Comparison of ENCODE assay signal across 9 mouse cellular contexts in the genomic region with DNA sequence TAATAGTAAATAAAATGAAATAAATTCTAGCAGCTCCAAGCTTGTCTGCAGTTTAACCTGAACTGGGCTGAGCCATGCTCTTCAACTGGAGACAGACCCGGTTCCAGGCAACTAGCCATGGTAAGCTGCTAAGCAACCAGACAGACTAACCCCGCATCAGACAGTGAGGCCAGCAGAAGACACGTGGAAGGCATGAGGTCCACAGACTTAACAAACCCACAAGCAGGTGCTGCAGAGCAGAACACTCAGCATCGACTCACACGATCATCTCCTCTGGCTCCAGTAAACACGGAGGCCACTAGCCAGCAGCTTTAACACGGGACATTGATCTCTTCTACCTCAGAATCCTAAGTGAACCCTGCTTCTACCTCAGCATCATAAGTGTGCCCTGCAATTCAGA. TPM values are rescaled to one million over a fixed set of nuclear protein-coding genes. Genes with fewer than 3 reads are reported as not detected.
DNase-seq lines count a peak whose midpoint lies in the region; ATAC-seq and TF ChIP-seq lines count a peak whose summit lies in the region.
"Had no signal": no experiment of that assay in that cellular context is flagged by ENCODE, and none has a peak within 500 bp of the region (broad histone marks: within the 10 kb centered on the region; RNA-seq: fewer than 3 reads in every experiment).

No protein-coding gene starts in this region.

- H3K27ac ChIP-seq in neural tube, embryonic 15.5 days (replicated peaks): peak overlapping the region; percentile 62

- H3K9me3 ChIP-seq in neural tube, embryonic 15.5 days (replicated peaks): no peaks in the 10 kb centered on the region
- H3K9me3 ChIP-seq: megakaryocyte, embryonic 14.5 days had no signal

- peak; percentile 37 for DNase-seq in layer of hippocampus, adult 11-12 months (ENCODE audit: low spot score)
- DNase-seq in layer of hippocampus, adult 9-10 months (ENCODE audit: low spot score): no peak
- peak; percentile 79 for DNase-seq in brain, adult 2 months (ENCODE audit: low read depth, low spot score)
- peak; percentile 26 for DNase-seq in heart, postnatal 4 days
- no peak for DNase-seq in adrenal gland, postnatal 4 days (ENCODE audit: low spot score in 2 of 2)
- no peak for DNase-seq in lung, adult 2 months
- DNase-seq: thymus, adult 2 months had no signal

- ATAC-seq in neural tube, embryonic 15.5 days (ENCODE audit: low FRiP score): no peak

- WGBS in neural tube, embryonic 15.5 days: 21% methylated on average over 7 of the region's 7 CpGs
- 56% methylated on average over 7 of the region's 7 CpGs for WGBS in lung, adult 2 months

- peak overlapping the region; percentile 28 for H3K4me2 ChIP-seq in neural tube, embryonic 15.5 days

- peaks cover 63% of the 10 kb centered on the region for H3K4me1 ChIP-seq in neural tube, embryonic 15.5 days
- no peaks in the 10 kb centered on the region for H3K4me1 ChIP-seq in lung, adult 2 months (ENCODE audit: control insufficient read depth, insufficient read depth, low read length)

- no peak overlapping the region for H3K9ac ChIP-seq in neural tube, embryonic 15.5 days (replicated peaks)

- no peaks in the 10 kb centered on the region for H3K27me3 ChIP-seq in neural tube, embryonic 15.5 days (replicated peaks)
- H3K27me3 ChIP-seq: megakaryocyte, embryonic 14.5 days had no signal

- H3K36me3 ChIP-seq in neural tube, embryonic 15.5 days: 0 out of 2 replicates have a peak, but pooled peaks cover 2% of the 10 kb centered on the region

- TF ChIP-seq POLR2A in lung, adult 2 months (IDR thresholded peaks at IDR 0.05; ENCODE audit: borderline replicate concordance, extremely low read depth, low read depth, low read length): no peak

- H3K4me3 ChIP-seq in neural tube, embryonic 15.5 days (replicated peaks): no peak overlapping the region
- H3K4me3 ChIP-seq in lung, adult 2 months (replicated peaks; ENCODE audit: extremely low read depth, low read depth, low read length): no peak overlapping the region
- H3K4me3 ChIP-seq: megakaryocyte, embryonic 14.5 days had no signal

- no peak for TF ChIP-seq CTCF in lung, adult 2 months (IDR thresholded peaks at IDR 0.05; ENCODE audit: insufficient read depth, low read length)

RNA-seq across cellular contexts. Expression of a gene that starts 6.7 kb away (rescaled TPM):
- total RNA-seq in heart, postnatal 4 days (2021): 10 to 100 TPM; 88.5 to 98.7 TPM
- 59.4 and 84.9 TPM in 2 replicates for polyA plus RNA-seq in neural tube, embryonic 15.5 days (2015; fragmentation: Nextera tagmentation; extraction: Ambion mirVana)
- 10 to 100 TPM; 49.9 to 55.4 TPM for total RNA-seq in adrenal gland, postnatal 4 days (2021)
- 2.9 and 4.9 TPM in 2 replicates for polyA plus RNA-seq in lung, adult 2 months (2012; rRNA removed)

RNA-seq across cellular contexts. Expression of a gene that starts 25.4 kb away (rescaled TPM):
- 1 to 10 TPM in 1 of 2 experiments, under 1 TPM in 1; 0.77 to 1.0 TPM for total RNA-seq in heart, postnatal 4 days (2021)
- polyA plus RNA-seq in neural tube, embryonic 15.5 days (2015; fragmentation: Nextera tagmentation; extraction: Ambion mirVana): 59.3 and 68.9 TPM in 2 replicates
- total RNA-seq in adrenal gland, postnatal 4 days (2021): 1 to 10 TPM; 1.4 to 1.5 TPM
- 0.18 and 0.19 TPM in 2 replicates for polyA plus RNA-seq in lung, adult 2 months (2012; rRNA removed)

RNA-seq across cellular contexts. Expression of a gene that starts 43.6 kb away (rescaled TPM):
- not detected for total RNA-seq in heart, postnatal 4 days (2021)
- polyA plus RNA-seq in neural tube, embryonic 15.5 days (2015; fragmentation: Nextera tagmentation; extraction: Ambion mirVana): 0.64 and 0.72 TPM in 2 replicates
- total RNA-seq in adrenal gland, postnatal 4 days (2021): under 1 TPM in 1 of 2 experiments, not detected in 1; 0.81 TPM
- not detected in 2 replicates for polyA plus RNA-seq in lung, adult 2 months (2012; rRNA removed)

RNA-seq across cellular contexts. Expression of a gene that starts 54.2 kb away (rescaled TPM):
- under 1 TPM in 1 of 2 experiments, not detected in 1; 0.57 TPM for total RNA-seq in heart, postnatal 4 days (2021)
- 1.00 and 3.7 TPM in 2 replicates for polyA plus RNA-seq in neural tube, embryonic 15.5 days (2015; fragmentation: Nextera tagmentation; extraction: Ambion mirVana)
- total RNA-seq in adrenal gland, postnatal 4 days (2021): 1 to 10 TPM; 2.5 to 3.4 TPM
- 511 and 692 TPM in 2 replicates for polyA plus RNA-seq in lung, adult 2 months (2012; rRNA removed)

RNA-seq across cellular contexts. Expression of a gene that starts 57.2 kb away (rescaled TPM):
- 10 to 100 TPM; 46.5 to 47.7 TPM for total RNA-seq in heart, postnatal 4 days (2021)
- polyA plus RNA-seq in neural tube, embryonic 15.5 days (2015; fragmentation: Nextera tagmentation; extraction: Ambion mirVana): 80.2 and 91.5 TPM in 2 replicates
- total RNA-seq in adrenal gland, postnatal 4 days (2021): 100 to 1,000 TPM in 1 of 2 experiments, 10 to 100 TPM in 1; 94.9 to 103 TPM
- polyA plus RNA-seq in lung, adult 2 months (2012; rRNA removed): 30.1 and 38.0 TPM in 2 replicates

Comparison
In these comparisons a context has a peak if more than half of its experiments do, and no peak if none do; other contexts are left out.
1. DNase-seq: peak in layer of hippocampus, adult 11-12 months (single experiment), brain, adult 2 months (single experiment) and heart, postnatal 4 days (single experiment); none in layer of hippocampus, adult 9-10 months (single experiment), adrenal gland, postnatal 4 days (0 of 2) and lung, adult 2 months (single experiment).